Mouse (Mus musculus) natural killer cell, adult 2 months (primary cell): ENCODE data around the gene Rars.

Experiments
- DNase-seq, 2 experiments: peaks; one replicate each; pipeline ENCODE4 v3.0.0; 2022; ENCODE audit warnings: low spot score in 2 of 2

Rars gene

DNA sequence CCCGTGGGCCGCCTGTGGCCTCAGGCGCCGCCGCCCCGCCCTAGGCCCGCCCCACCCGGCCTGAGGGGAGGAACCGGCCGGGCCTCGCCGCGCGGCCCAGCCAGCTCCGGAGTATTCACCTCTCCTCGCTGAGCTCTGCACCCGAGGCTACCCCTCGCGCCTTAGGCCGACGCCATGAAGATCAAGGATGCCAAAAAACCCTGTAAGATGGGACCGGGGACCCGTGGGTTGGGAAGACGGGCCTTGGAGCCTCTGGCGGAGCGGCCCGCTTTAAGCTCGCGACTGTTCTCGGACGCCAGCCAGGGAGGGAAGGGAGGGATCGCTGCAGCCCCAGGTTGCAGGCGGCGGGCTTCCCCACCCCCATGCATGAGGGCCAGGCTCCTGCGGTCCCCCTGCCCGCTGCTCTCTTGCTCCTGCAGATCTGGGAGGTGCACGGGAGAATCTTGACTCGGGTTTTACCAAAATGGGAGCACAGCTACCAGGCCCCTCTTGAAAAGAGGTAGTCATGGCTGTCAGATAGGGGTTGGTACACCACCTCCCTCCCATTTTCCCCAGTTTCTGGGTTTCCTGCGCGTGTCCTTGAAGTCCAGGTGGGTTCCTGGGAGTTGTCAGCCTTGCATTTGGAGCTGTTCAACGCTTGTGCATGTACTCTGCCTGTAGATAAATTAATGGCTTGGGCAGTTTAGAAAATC is 64.4 kb downstream of the Rars start:
- DNase-seq, result no peak

DNA sequence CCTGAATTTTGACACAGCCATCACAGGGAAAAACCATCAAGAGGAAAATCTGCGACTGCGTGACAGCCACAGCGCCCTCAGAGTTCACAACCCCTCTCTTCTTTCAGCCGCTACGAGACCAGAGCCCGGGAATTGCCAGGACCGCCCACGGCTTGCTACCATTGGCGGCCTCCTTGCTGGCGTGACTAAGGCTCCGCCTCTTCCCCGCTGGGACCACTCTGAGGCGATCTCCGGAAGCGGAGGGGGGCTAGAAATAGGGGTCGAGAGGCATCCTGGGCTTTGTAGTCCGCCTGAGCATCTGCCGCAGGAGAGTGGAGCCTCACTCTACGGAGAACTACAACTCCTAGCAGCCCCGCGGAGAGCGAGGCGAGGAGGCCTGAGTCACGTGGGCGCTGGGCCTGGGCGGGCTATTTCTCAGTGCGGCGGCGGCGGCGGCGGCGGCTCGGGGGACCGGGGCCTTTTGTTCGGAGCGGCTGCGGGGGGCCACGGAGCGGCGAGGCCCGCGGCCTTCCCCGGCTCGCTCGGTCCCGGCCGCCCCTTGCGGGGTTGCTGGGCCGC is 65.0 kb downstream of the Rars start, which contains the start of gene Pank3:
Gene Pank3 (plus strand): TSS at position 297 of the 558 bp plus-strand sequence.
- DNase-seq, result peak; percentile 96 to 97

DNA sequence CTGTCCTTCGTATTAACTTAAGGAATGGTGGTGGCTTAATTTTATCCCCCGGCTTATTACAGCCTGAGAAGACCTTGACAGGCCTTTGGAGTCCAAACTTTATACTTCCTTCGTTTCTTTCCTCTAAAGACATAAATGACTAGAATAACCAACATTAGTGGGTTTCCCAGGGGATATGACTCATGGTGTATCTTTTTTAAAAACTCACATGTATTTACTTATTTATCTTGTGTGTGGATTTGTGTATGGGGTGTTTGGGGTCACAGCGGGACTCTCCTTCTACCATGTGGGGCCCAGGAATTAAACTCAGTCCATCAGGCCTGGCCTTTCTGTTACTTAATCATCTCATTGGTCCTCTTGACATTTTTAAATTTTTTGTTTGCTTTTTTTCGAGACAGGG is 67.5 kb downstream of the Rars start:
- DNase-seq, result no peak

DNA sequence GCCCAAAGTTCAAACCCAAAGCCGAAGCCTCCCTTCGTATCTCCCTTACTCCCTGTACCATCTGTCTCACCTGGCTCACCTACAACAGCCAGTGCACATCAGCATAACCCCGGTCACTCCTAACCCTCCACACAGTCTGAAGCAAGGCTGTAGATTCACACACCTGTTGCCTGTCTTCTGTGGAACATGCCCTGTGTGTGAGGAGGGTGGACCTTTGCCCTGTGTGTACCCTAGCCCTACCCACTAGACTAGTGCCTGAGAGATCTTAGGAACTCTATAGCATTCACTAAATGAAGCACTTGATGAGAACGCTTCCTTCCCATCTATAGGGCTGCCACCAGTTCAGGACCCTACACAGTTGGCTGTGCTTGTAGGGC is 73.7 kb downstream of the Rars start:
- DNase-seq, result no peak

DNA sequence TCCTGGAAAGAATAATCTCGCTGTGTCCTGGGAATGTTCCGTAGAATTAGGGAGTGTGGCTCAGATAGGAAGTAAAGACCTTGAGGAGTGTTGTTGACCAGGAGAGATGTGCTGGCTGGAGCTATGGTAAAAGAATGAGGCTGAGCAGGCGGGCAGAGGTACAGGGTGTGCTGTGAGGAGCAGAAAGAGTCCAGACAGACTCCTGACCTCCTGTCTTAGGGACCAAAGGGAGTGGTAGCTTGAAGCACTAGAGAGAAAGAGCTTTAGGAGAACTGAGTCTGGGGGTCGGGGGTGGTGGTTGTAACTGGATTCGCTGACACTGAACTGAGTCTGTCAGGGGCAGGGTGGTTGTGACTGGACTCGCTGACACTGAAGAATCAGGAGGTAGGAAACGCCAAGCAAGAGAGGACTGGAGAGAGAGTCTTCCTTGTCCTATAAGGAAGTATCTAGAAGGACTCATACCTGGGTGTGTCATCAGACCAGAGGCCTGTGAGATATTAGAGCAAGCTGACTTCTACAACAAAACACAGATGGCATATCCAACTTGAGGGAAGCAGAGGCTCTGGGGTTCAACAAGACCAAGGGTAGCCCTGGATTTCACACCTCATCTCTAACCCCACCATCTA is 74.2 kb downstream of the Rars start:
- DNase-seq, result no peak
